In the genomic region with DNA sequence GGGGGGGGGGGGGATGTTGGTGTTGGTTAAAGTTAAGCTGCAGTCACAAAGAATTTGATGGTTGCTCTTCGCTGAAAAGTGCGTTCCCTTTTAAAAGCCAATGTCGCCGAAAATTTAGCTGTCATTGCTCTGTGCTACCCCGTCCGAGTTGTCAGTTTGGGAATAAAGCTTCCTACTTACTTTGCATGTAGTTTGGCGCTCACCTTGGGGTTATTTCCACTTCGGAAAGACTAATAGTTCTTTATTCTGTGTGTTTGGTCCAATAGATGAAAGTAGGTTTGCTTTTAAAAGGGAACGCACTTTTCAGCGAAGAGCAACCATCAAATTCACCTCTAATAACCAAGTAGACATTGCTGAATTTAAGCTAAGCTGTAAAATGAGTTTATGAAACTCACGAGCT, we compare ENCODE assay signal across 8 mouse cellular contexts. TPM values are rescaled to one million over a fixed set of nuclear protein-coding genes. Genes with fewer than 3 reads are reported as not detected.
A peak's percentile ranks its signal among the peaks of the same experiment; 100 is the strongest.
DNase-seq lines count a peak whose midpoint lies in the region; ATAC-seq and TF ChIP-seq lines count a peak whose summit lies in the region.

No protein-coding gene starts in this region.

- TF ChIP-seq CTCF in testis, adult 2 months (IDR thresholded peaks at IDR 0.05; ENCODE audit: control insufficient read depth, insufficient read depth, insufficient replicate concordance, low read depth, low read length), result no peak

- peak overlapping the region; percentile 99 for H3K4me3 ChIP-seq in testis, adult 2 months (ENCODE audit: control insufficient read depth, low read depth, low read length)
- H3K4me3 ChIP-seq in limb, embryonic 11.5 days (ENCODE audit: low read depth, low read length), result peak overlapping the region; percentile 82
- H3K4me3 ChIP-seq in stomach, embryonic 15.5 days (replicated peaks), result peak overlapping the region; percentile 83

- no peaks in the 10 kb centered on the region for H3K36me3 ChIP-seq in testis, adult 2 months (ENCODE audit: control insufficient read depth, insufficient read depth, low read length)
- H3K36me3 ChIP-seq in limb, embryonic 11.5 days (ENCODE audit: control insufficient read depth, insufficient read depth, low read length), result no peaks in the 10 kb centered on the region
- H3K36me3 ChIP-seq in stomach, embryonic 15.5 days, result no peaks in the 10 kb centered on the region

- peak; percentile 24 for DNase-seq in embryo, embryonic 10.5 days (ENCODE audit: low spot score)
- no peak for DNase-seq in embryo, embryonic 10 days (ENCODE audit: low spot score)
- DNase-seq in testis, postnatal 10 days (ENCODE audit: low spot score), result no peak
- no peak for DNase-seq in limb, embryonic 11.5 days (ENCODE audit: low spot score)
- no peak for DNase-seq in thymus, postnatal 0 days (ENCODE audit: low spot score)
- DNase-seq in spleen, postnatal 36 days (ENCODE audit: low spot score in 2 of 2), result no peak

- ATAC-seq in limb, embryonic 11.5 days (ENCODE audit: insufficient number of reproducible peaks, low FRiP score, low TSS enrichment, low read depth), result no peak
- no peak for ATAC-seq in stomach, embryonic 15.5 days (ENCODE audit: insufficient read depth, low FRiP score, low read depth)

- peak overlapping the region; percentile 93 for H3K27ac ChIP-seq in testis, adult 2 months (ENCODE audit: control insufficient read depth, insufficient read depth, low read depth, low read length)
- H3K27ac ChIP-seq in limb, embryonic 11.5 days (replicated peaks; ENCODE audit: low read depth, low read length), result no peak overlapping the region; the same call in 1 of the 2 replicates
- peak overlapping the region; percentile 98; the same call in 1 of the 2 replicates for H3K27ac ChIP-seq in stomach, embryonic 15.5 days

- H3K9me3 ChIP-seq in limb, embryonic 11.5 days (ENCODE audit: control insufficient read depth, low read length), result no peaks in the 10 kb centered on the region
- no peaks in the 10 kb centered on the region for H3K9me3 ChIP-seq in stomach, embryonic 15.5 days

- no peaks in the 10 kb centered on the region for H3K27me3 ChIP-seq in testis, adult 2 months (ENCODE audit: control insufficient read depth, insufficient read depth, low read length)
- no peaks in the 10 kb centered on the region for H3K27me3 ChIP-seq in limb, embryonic 11.5 days (ENCODE audit: control insufficient read depth, insufficient read depth, low read length)
- no peaks in the 10 kb centered on the region for H3K27me3 ChIP-seq in stomach, embryonic 15.5 days (replicated peaks)

- peak overlapping the region; percentile 75 for H3K9ac ChIP-seq in limb, embryonic 11.5 days (ENCODE audit: low read length)
- H3K9ac ChIP-seq in stomach, embryonic 15.5 days, result peak overlapping the region; percentile 51; the same call in 1 of the 2 replicates

- WGBS in limb, embryonic 11.5 days, result 1% methylated on average over 11 of the region's 11 CpGs
- under 1% methylated on average over 11 of the region's 11 CpGs for WGBS in stomach, embryonic 15.5 days

- no peaks in the 10 kb centered on the region for H3K4me1 ChIP-seq in testis, adult 2 months (ENCODE audit: control insufficient read depth, insufficient read depth, low read length)
- 0 out of 2 replicates have a peak, but pooled peaks cover 3% of the 10 kb centered on the region for H3K4me1 ChIP-seq in limb, embryonic 11.5 days (ENCODE audit: control insufficient read depth, insufficient read depth, low read length)
- 0 out of 2 replicates have a peak, but pooled peaks cover 3% of the 10 kb centered on the region for H3K4me1 ChIP-seq in stomach, embryonic 15.5 days

- H3K4me2 ChIP-seq in limb, embryonic 11.5 days (ENCODE audit: low read depth, severe bottlenecking), result peak overlapping the region; percentile 55
- H3K4me2 ChIP-seq in stomach, embryonic 15.5 days, result peak overlapping the region; percentile 66

- TF ChIP-seq POLR2A in testis, adult 2 months (IDR thresholded peaks at IDR 0.05; ENCODE audit: control insufficient read depth, low read depth, low read length), result no peak

RNA-seq across cellular contexts. Expression of a gene that starts 0.6 kb away (rescaled TPM):
- 6.7 and 8.9 TPM in 2 replicates for polyA plus RNA-seq in testis, adult 2 months (2012; rRNA removed)
- 97.2 and 103 TPM in 2 replicates for polyA plus RNA-seq in limb, embryonic 11.5 days (2014; fragmentation: Nextera tagmentation; extraction: Ambion mirVana)
- polyA plus RNA-seq in stomach, embryonic 15.5 days (2015; fragmentation: Nextera tagmentation; extraction: Ambion mirVana), result 48.6 and 53.0 TPM in 2 replicates
- 66.5 and 76.9 TPM in 2 replicates for polyA plus RNA-seq in thymus, postnatal 0 days (2015; fragmentation: Nextera tagmentation; extraction: Ambion mirVana)

RNA-seq across cellular contexts. Expression of a gene that starts 39.2 kb away (rescaled TPM):
- polyA plus RNA-seq in testis, adult 2 months (2012; rRNA removed), result 91.8 and 96.7 TPM in 2 replicates
- 40.5 and 48.9 TPM in 2 replicates for polyA plus RNA-seq in limb, embryonic 11.5 days (2014; fragmentation: Nextera tagmentation; extraction: Ambion mirVana)
- polyA plus RNA-seq in stomach, embryonic 15.5 days (2015; fragmentation: Nextera tagmentation; extraction: Ambion mirVana), result 47.5 and 59.0 TPM in 2 replicates
- 38.5 and 50.4 TPM in 2 replicates for polyA plus RNA-seq in thymus, postnatal 0 days (2015; fragmentation: Nextera tagmentation; extraction: Ambion mirVana)

RNA-seq across cellular contexts. Expression of a gene that starts 57.8 kb away (rescaled TPM):
- polyA plus RNA-seq in testis, adult 2 months (2012; rRNA removed), result 0.89 and 0.93 TPM in 2 replicates
- polyA plus RNA-seq in limb, embryonic 11.5 days (2014; fragmentation: Nextera tagmentation; extraction: Ambion mirVana), result 4.7 and 4.8 TPM in 2 replicates
- polyA plus RNA-seq in stomach, embryonic 15.5 days (2015; fragmentation: Nextera tagmentation; extraction: Ambion mirVana), result 18.2 and 23.9 TPM in 2 replicates
- polyA plus RNA-seq in thymus, postnatal 0 days (2015; fragmentation: Nextera tagmentation; extraction: Ambion mirVana), result 3.6 and 6.6 TPM in 2 replicates
